Mouse (Mus musculus) neural tube, embryonic 12.5 days (tissue): ENCODE measurements around the gene Aass. TPM values are rescaled to one million over a fixed set of nuclear protein-coding genes. Genes with fewer than 3 reads are reported as not detected.
"Not testable (repeated sequence)": the region's sequence is repeated elsewhere in the genome, so short reads cannot be mapped to it uniquely, and the experiment has no call there.

Source experiments
- ATAC-seq: fragments of 200-750 bp; cut with Nextera tagmentation; 2 replicates; pipeline ENCODE4 v1.8.0; 2017; ENCODE audit warnings: low read depth, mild to moderate bottlenecking, moderate TSS enrichment, moderate library complexity; ENCODE audit not compliant: low FRiP score
- H3K27ac ChIP-seq: fragments of 300-500 bp; sonication (generic); 2 replicates; pipeline ENCODE4 v1.5.1; 2016
- H3K27me3 ChIP-seq: fragments of 300-500 bp; sonication (generic); replicated peaks from 2 replicates; pipeline ENCODE4 v1.6.1; 2016; ENCODE audit warnings: mild to moderate bottlenecking
- H3K36me3 ChIP-seq: fragments of 300-500 bp; sonication (generic); 2 replicates; pipeline ENCODE4 v1.6.1; 2016; ENCODE audit warnings: mild to moderate bottlenecking
- H3K4me1 ChIP-seq: fragments of 300-500 bp; sonication (generic); 2 replicates; pipeline ENCODE4 v1.6.1; 2016
- H3K4me2 ChIP-seq: fragments of 300-500 bp; sonication (generic); replicated peaks from 2 replicates; pipeline ENCODE4 v1.6.1; 2016; ENCODE audit warnings: mild to moderate bottlenecking
- H3K4me3 ChIP-seq: fragments of 300-500 bp; sonication (generic); 2 replicates; pipeline ENCODE4 v1.5.1; 2016
- H3K9ac ChIP-seq: fragments of 300-500 bp; sonication (generic); 2 replicates; pipeline ENCODE4 v1.6.1; 2016; ENCODE audit warnings: mild to moderate bottlenecking
- H3K9me3 ChIP-seq: fragments of 300-500 bp; sonication (generic); 2 replicates; pipeline ENCODE4 v1.6.1; 2016; ENCODE audit warnings: mild to moderate bottlenecking
- WGBS: fragments of 180-500 bp; shearing (Covaris S2); methylation state at CpG from one replicate; pipeline ENCODE4 v1.1.7; 2016; 5-methylcytosine and 5-hydroxymethylcytosine counted together
- polyA plus RNA-seq: library from polyadenylated mRNA; unstranded; fragments of >200 nt; fragmentation: Nextera tagmentation; extraction: Ambion mirVana; gene quantifications from 2 replicates; pipeline ENCODE4 v1.2.1, GENCODE M21; 2016

Aass gene
- polyA plus RNA-seq, 1 experiment from 2014 or later = 0.81 TPM

DNA sequence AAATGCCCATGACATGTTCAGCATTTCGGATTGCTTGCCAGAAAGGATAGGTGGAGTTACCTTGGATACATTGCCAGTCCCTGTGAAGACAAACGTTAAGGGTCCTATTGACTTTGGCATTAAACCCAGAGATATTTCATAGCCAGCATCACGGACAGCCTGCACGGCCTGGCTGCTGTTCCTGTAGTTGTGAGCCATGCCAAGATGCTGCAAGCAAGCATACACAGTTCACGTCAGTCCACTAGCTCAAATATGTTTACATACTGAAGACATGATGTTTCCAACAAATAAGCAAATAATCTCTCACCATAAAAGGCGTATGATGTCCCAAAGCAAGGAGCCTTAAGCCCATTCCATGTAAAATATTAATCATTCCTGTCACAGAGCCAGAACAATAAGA, 18.0 kb downstream of the Aass start:
- no peaks in the 10 kb centered on the region for H3K36me3 ChIP-seq
- H3K4me1 ChIP-seq = no peaks in the 10 kb centered on the region
- ATAC-seq = no peak
- H3K4me3 ChIP-seq = no peak overlapping the region
- WGBS = 86% methylated on average over 6 of the region's 6 CpGs
- H3K9me3 ChIP-seq = no peaks in the 10 kb centered on the region
- H3K27ac ChIP-seq = no peak overlapping the region
- no peaks in the 10 kb centered on the region for H3K27me3 ChIP-seq
- H3K9ac ChIP-seq = no peak overlapping the region
- H3K4me2 ChIP-seq = no peak overlapping the region

GRCm38 (mm10) chr6:23107069-23107468, 25.7 kb downstream of the Aass start:
- ATAC-seq = no peak
- H3K9ac ChIP-seq = no peak overlapping the region
- no peaks in the 10 kb centered on the region for H3K36me3 ChIP-seq
- WGBS = 95% methylated on average over 4 of the region's 4 CpGs
- no peak overlapping the region for H3K4me2 ChIP-seq
- no peak overlapping the region for H3K27ac ChIP-seq
- H3K4me3 ChIP-seq = no peak overlapping the region
- H3K9me3 ChIP-seq = no peaks in the 10 kb centered on the region
- no peaks in the 10 kb centered on the region for H3K27me3 ChIP-seq
- no peaks in the 10 kb centered on the region for H3K4me1 ChIP-seq

DNA sequence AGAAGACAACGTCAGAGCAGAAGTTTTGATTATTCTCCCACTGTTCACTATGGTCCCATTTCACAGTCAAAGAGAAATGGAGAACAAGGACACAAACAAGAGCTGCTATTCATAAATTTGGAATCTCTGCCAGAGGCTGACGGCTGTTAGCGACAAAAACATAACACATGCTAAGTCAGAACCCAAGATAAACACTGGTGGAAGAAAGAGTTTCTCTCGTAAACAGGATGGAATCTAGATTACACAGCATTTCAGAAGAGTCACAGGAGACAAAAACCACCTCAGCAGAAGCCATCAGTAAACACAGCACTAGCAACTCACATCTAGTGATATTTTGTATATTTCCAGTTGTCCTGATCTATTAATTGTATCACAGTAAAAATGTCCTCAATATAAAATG, 26.4 kb downstream of the Aass start:
- H3K4me3 ChIP-seq = no peak overlapping the region
- H3K27me3 ChIP-seq = no peaks in the 10 kb centered on the region
- H3K4me1 ChIP-seq = no peaks in the 10 kb centered on the region
- WGBS = 74% methylated on average over 4 of the region's 4 CpGs
- no peak overlapping the region for H3K27ac ChIP-seq
- no peak overlapping the region for H3K4me2 ChIP-seq
- H3K36me3 ChIP-seq = no peaks in the 10 kb centered on the region
- H3K9ac ChIP-seq = no peak overlapping the region
- H3K9me3 ChIP-seq = no peaks in the 10 kb centered on the region
- ATAC-seq = no peak

DNA sequence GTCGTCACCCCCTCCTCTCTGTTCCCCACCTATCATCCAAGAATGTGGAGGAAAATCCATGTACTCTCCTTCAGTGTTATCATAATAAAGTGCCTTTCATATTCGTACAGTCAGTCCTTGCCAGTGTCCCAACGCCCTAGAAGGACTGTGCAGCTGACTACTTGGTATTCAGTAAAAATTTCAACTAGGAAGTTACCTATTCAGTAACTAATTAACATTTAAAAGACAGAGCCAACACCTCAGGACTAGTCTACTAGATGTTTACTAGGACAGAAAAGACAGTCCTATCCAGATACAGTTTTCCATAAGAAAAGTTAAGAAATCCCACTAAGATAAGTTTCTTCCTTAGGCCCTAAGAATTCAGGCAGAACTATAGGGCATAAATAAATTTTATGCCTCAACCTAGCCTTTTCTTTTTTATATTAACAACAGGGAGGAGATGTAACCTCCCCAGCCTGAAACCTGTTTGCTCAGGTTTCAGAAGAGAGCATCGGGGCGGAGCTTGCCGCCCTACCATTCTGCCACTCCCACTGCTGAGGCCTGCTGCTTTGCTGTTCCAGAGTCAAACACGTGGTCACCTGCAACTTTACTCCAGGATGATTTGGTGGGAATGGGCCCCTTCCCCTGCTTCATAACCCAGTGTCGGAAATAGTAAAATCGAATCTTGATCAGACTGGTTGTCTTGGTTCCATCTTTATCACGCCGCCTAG, 42.3 kb downstream of the Aass start:
- H3K27me3 ChIP-seq, ATAC-seq, H3K27ac ChIP-seq, H3K9me3 ChIP-seq, H3K9ac ChIP-seq, H3K4me1 ChIP-seq, H3K4me3 ChIP-seq, H3K36me3 ChIP-seq, H3K4me2 ChIP-seq: not testable (repeated sequence)
- 90% methylated on average over 11 of the region's 11 CpGs for WGBS

DNA sequence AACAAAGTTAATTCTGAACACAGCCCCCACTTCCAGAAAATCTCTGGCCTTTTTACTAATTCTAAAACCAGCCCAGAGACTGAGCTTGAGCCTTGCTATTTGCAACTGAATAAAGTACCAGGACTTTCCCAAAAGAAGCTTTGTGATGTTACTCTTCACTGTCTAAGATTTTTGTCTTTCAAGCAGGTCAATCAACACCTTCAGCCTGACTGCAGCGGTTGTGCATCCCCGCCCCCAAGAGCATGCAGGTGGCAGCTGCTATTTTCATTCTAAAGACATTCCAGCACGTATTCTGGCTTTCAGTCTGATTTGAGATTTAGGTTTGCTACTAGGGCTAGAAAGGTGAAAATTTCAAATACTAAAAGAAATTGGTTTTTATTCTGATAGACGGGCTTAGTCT, 43.5 kb downstream of the Aass start:
- H3K27ac ChIP-seq, H3K4me3 ChIP-seq, H3K4me1 ChIP-seq, H3K9ac ChIP-seq, ATAC-seq, H3K9me3 ChIP-seq, H3K4me2 ChIP-seq, H3K27me3 ChIP-seq, H3K36me3 ChIP-seq: not testable (repeated sequence)
- WGBS = 71% methylated on average over 4 of the region's 4 CpGs

DNA sequence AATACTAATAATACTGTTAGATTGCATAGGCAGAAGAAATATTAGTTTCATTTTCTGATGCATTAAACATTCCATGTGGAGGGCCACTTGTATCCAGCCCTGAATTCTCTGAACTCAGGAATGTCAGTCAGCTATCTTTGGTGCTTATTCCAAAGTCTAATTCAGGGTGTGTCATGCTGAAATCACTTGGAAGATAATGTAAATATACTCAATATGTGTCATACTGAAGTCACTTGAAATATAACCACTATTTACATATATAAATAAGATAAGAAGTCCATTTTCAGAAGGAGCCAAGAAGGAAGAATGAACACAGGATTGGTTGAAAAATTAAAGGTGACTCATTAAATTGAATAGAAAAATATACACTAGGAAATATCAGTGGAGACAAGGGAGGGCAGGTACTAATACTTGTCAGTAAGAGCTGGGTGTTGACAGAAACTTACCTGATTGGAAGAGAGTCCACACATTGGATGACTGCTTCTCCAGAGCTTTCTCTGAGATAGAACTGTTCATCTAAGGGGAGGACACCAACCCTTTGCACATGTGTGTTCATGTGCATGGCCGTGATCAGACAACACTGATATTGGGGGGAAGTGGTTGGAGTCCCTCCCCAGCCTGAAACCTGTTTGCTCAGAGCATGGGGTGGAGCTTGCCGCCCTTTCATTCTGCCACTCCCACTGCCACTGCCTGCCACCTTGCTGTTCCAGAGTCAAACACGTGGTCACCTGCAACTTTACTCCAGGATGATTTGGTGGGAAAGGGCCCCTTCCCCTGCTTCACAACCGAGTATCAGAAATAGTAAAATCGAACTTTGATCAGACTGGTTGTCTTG, 48.0 kb downstream of the Aass start:
- Histone ChIP-seq H3K27ac (no peak overlapping the region), H3K27me3 (no peaks in the 10 kb centered on the region), H3K4me1 (no peaks in the 10 kb centered on the region), H3K9ac (no peak overlapping the region), H3K9me3 (no peaks in the 10 kb centered on the region), H3K4me2 (no peak overlapping the region), H3K36me3 (no peaks in the 10 kb centered on the region), H3K4me3 (no peak overlapping the region)
- 89% methylated on average over 5 of the region's 5 CpGs for WGBS
- no peak for ATAC-seq

GRCm38 (mm10) chr6:23079991-23080680, 52.6 kb downstream of the Aass start:
- ATAC-seq = no peak
- Histone ChIP-seq H3K9ac (no peak overlapping the region), H3K4me2 (no peak overlapping the region), H3K9me3 (no peaks in the 10 kb centered on the region), H3K27ac (no peak overlapping the region), H3K4me3 (no peak overlapping the region), H3K4me1 (no peaks in the 10 kb centered on the region), H3K36me3 (no peaks in the 10 kb centered on the region), H3K27me3 (no peaks in the 10 kb centered on the region)
- 73% methylated on average over 3 of the region's 3 CpGs for WGBS

GRCm38 (mm10) chr6:23078273-23078672, 54.5 kb downstream of the Aass start:
- no peaks in the 10 kb centered on the region for H3K36me3 ChIP-seq
- no peaks in the 10 kb centered on the region for H3K4me1 ChIP-seq
- H3K4me2 ChIP-seq = no peak overlapping the region
- no peaks in the 10 kb centered on the region for H3K27me3 ChIP-seq
- ATAC-seq = peak; percentile 44; the same call in 1 of the 2 replicates
- H3K4me3 ChIP-seq = no peak overlapping the region
- no peak overlapping the region for H3K27ac ChIP-seq
- WGBS = 5% methylated on average over 2 of the region's 2 CpGs
- H3K9me3 ChIP-seq = no peaks in the 10 kb centered on the region
- no peak overlapping the region for H3K9ac ChIP-seq

- Histone ChIP-seq H3K4me3 (no peak overlapping the region), H3K9ac (no peak overlapping the region), H3K9me3 (no peaks in the 10 kb centered on the region), H3K27ac (no peak overlapping the region), H3K36me3 (no peaks in the 10 kb centered on the region), H3K4me2 (no peak overlapping the region), H3K4me1 (no peaks in the 10 kb centered on the region), H3K27me3 (no peaks in the 10 kb centered on the region)
- 54% methylated on average over 2 of the region's 2 CpGs for WGBS
- ATAC-seq = no peak
Observed at GRCm38 (mm10) chr6:23076060-23076459, 56.7 kb downstream of the Aass start.

- peaks cover 6% of the 10 kb centered on the region; the same call in 1 of the 2 replicates for H3K36me3 ChIP-seq
- no peaks in the 10 kb centered on the region for H3K27me3 ChIP-seq
- H3K4me3 ChIP-seq = no peak overlapping the region
- no peaks in the 10 kb centered on the region for H3K4me1 ChIP-seq
- no peak overlapping the region for H3K27ac ChIP-seq
- no peaks in the 10 kb centered on the region for H3K9me3 ChIP-seq
- ATAC-seq = no peak
- 89% methylated on average over 5 of the region's 5 CpGs for WGBS
- no peak overlapping the region for H3K4me2 ChIP-seq
- no peak overlapping the region for H3K9ac ChIP-seq
Observed at GRCm38 (mm10) chr6:23055734-23056133, 77.1 kb downstream of the Aass start.

GRCm38 (mm10) chr6:23048836-23049235, 84.0 kb downstream of the Aass start:
- 89% methylated on average over 4 of the region's 4 CpGs for WGBS
- no peak overlapping the region for H3K9ac ChIP-seq
- no peaks in the 10 kb centered on the region for H3K4me1 ChIP-seq
- no peak overlapping the region for H3K27ac ChIP-seq
- H3K9me3 ChIP-seq = no peaks in the 10 kb centered on the region
- no peak overlapping the region for H3K4me3 ChIP-seq
- no peak for ATAC-seq
- H3K4me2 ChIP-seq = no peak overlapping the region
- H3K27me3 ChIP-seq = no peaks in the 10 kb centered on the region
- peaks cover 3% of the 10 kb centered on the region; the same call in 1 of the 2 replicates for H3K36me3 ChIP-seq

DNA sequence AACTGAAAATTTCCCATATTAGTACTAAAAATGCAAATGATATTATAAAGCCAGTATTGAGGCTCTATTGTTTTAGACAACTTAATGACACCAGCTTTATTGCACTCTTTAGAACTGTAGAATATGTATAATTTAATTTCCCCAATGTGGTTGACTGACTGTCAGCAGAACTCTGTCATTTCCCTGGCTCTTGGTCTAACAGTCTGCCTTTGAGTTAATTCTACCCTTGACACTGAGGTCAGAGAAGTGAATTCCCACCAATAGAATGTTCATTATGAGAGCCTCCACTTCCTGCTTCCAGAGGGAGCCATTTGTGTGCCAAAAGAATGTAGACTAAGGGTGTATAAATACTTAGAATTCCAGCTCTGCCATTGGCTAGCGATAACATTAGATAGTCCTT, 104.5 kb downstream of the Aass start:
- no peak for ATAC-seq
- no peak overlapping the region for H3K4me3 ChIP-seq

More for the DNA sequence above, 104.5 kb downstream of the Aass start:
- Histone ChIP-seq H3K27ac (no peak overlapping the region), H3K36me3 (no peaks in the 10 kb centered on the region), H3K9ac (no peak overlapping the region), H3K27me3 (no peaks in the 10 kb centered on the region), H3K4me1 (no peaks in the 10 kb centered on the region), H3K4me2 (no peak overlapping the region), H3K9me3 (no peaks in the 10 kb centered on the region)
- WGBS = 89% methylated on average over 1 of the region's 1 CpGs
